Mouse (Mus musculus) liver (tissue): ENCODE data around the gene Dimt1.
"Not testable (repeated sequence)": the region's sequence is repeated elsewhere in the genome, so short reads cannot be mapped to it uniquely, and the experiment has no call there.

Experiments used
- DNase-seq: peaks from one replicate; pipeline ENCODE4 v3.0.0-alpha.2; 2020; ENCODE audit warnings: mixed read lengths

Gene Dimt1

GRCm38 (mm10) chr13:106996891-106997290 is 50.0 kb downstream of the Dimt1 start:
- DNase-seq, result no peak

GRCm38 (mm10) chr13:106997557-106997956 is 50.6 kb downstream of the Dimt1 start:
- not testable (repeated sequence) for DNase-seq

GRCm38 (mm10) chr13:106998026-106998425 is 51.1 kb downstream of the Dimt1 start:
- no peak for DNase-seq

GRCm38 (mm10) chr13:106998671-106999070 is 51.7 kb downstream of the Dimt1 start:
- DNase-seq, result peak; percentile 86

GRCm38 (mm10) chr13:107003211-107003610 is 56.3 kb downstream of the Dimt1 start:
- DNase-seq, result no peak

- no peak for DNase-seq
Observed at GRCm38 (mm10) chr13:107008174-107008573, 61.2 kb downstream of the Dimt1 start.
